Mouse (Mus musculus) G1E (cell line): Measurements from ENCODE around the gene Gm28043.

Source experiments
- CTCF ChIP-seq: IDR thresholded peaks from 2 replicates; pipeline ENCODE4 v1.5.1; 2012; ENCODE audit warnings: low read depth, low read length, inconsistent platforms, mixed read lengths
- GATA1 ChIP-seq: IDR thresholded peaks from 2 replicates; pipeline ENCODE4 v1.6.1; 2012; ENCODE audit warnings: borderline replicate concordance, low read length, inconsistent platforms, mixed read lengths
- GATA2 ChIP-seq: IDR thresholded peaks from 2 replicates; pipeline ENCODE4 v1.6.1; 2012; ENCODE audit warnings: low read depth, low read length, inconsistent platforms, borderline replicate concordance
- POLR2AphosphoS5 ChIP-seq: IDR thresholded peaks from 2 replicates; pipeline ENCODE4 v1.6.1; 2012; ENCODE audit warnings: low read depth, low read length, inconsistent platforms; ENCODE audit not compliant: insufficient replicate concordance
- TAL1 ChIP-seq: conservative IDR thresholded peaks from 2 replicates; pipeline ENCODE4 v1.6.1; 2012; ENCODE audit warnings: low read depth, low read length, inconsistent platforms, mixed read lengths

DNA sequence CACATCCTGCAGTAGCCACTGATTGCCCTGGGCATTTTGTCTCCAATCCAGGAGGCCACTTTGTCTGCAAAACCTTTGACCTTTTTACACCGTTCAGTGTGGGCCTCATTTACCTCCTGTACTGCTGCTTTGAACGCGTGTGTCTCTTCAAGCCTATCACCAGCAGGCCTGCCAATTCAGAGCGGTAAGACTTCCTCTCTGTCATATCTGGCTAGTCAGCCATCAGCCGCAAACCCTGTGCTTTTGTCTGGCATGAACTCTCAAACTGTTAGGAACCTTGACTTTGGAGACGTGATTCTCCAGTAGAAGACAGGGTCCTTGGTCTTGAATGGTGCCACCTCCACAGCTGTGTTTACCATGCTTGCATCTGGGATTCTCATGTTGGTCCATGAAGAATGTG is 75.6 kb downstream of the Gm28043 start:
- TF ChIP-seq CTCF, result no peak
- no peak for TF ChIP-seq POLR2AphosphoS5
- no peak for TF ChIP-seq TAL1
- TF ChIP-seq GATA2, result no peak
- TF ChIP-seq GATA1, result no peak
